In genomic region chr12:72085329-72086165, GRCm38 (mm10) we compare ENCODE assay signal across 8 mouse cellular contexts. TPM values are rescaled to one million over a fixed set of nuclear protein-coding genes. Genes with fewer than 3 reads are reported as not detected.
DNase-seq lines count a peak whose midpoint lies in the region; ATAC-seq and TF ChIP-seq lines count a peak whose summit lies in the region.

Gene L3hypdh (minus strand): TSS chr12:72085439.
Gene Jkamp (plus strand): TSS chr12:72085589.

- ATAC-seq in Patski = peak; percentile 94
- ATAC-seq in hindbrain, embryonic 13.5 days (ENCODE audit: low FRiP score) = peak; percentile 97

- peak within 1 kb of the TSS; percentile 84 for H3K4me2 ChIP-seq in hindbrain, embryonic 13.5 days

- TF ChIP-seq CTCF in Patski (IDR thresholded peaks at IDR 0.05) = no peak

- H3K9me3 ChIP-seq in hindbrain, embryonic 13.5 days = no peaks in the 10 kb centered on the region

- H3K36me3 ChIP-seq in hindbrain, embryonic 13.5 days = peaks cover 7% of the 10 kb centered on the region

- peak; percentile 97 for DNase-seq in Patski (ENCODE audit: low read depth, low spot score)
- DNase-seq in cerebellum, postnatal 14 days = peak; percentile 98 to 99
- DNase-seq in frontal cortex, postnatal 14 days (ENCODE audit: low spot score in 2 of 2) = peak; percentile 98 to 99
- DNase-seq in layer of hippocampus, postnatal 25 days (ENCODE audit: extremely low spot score in 1 of 2, low spot score in 1 of 2) = peak; percentile 95
- DNase-seq in lung, postnatal 25 days (ENCODE audit: low spot score) = peak; percentile 100
- DNase-seq in retina, embryonic 14.5 days (ENCODE audit: low spot score) = peak; percentile 100
- DNase-seq in thymus, postnatal 4 days = peak; percentile 100

- 2% methylated on average over 59 of the region's 60 CpGs for WGBS in hindbrain, embryonic 13.5 days

- POLR2A ChIA-PET in Patski (lab: Charles Lee) = interaction anchor here (0.6 kb wide), 1 partner anchor 15 kb away, joined by 3 read pairs; no protein-coding TSS in a partner anchor

- CTCF ChIA-PET in Patski (lab: Charles Lee) = no interaction called here

- in situ Hi-C loops in Patski (cut with MboI; ENCODE audit: low pct_unique_long_range_greater_than_20kb) = no loop called here

- no peaks in the 10 kb centered on the region for H3K27me3 ChIP-seq in Patski
- H3K27me3 ChIP-seq in hindbrain, embryonic 13.5 days = no peaks in the 10 kb centered on the region

- H3K27ac ChIP-seq in hindbrain, embryonic 13.5 days = peak within 1 kb of the TSS; percentile 98

- peak within 1 kb of the TSS; percentile 64 for H3K4me3 ChIP-seq in hindbrain, embryonic 13.5 days

- peak within 1 kb of the TSS; percentile 85 for H3K9ac ChIP-seq in hindbrain, embryonic 13.5 days

- peaks cover 57% of the 10 kb centered on the region for H3K4me1 ChIP-seq in hindbrain, embryonic 13.5 days (replicated peaks)

RNA-seq across cellular contexts. Expression of gene L3hypdh, which starts in this region (rescaled TPM):
- polyA plus RNA-seq in Patski (2021) = 12.7 TPM
- 9.9 and 10.5 TPM in 2 replicates for polyA plus RNA-seq in hindbrain, embryonic 13.5 days (2015; fragmentation: Nextera tagmentation; extraction: Ambion mirVana)
- 1 to 10 TPM; 3.7 to 4.1 TPM for total RNA-seq in layer of hippocampus, postnatal 25 days (2021)

RNA-seq across cellular contexts. Expression of gene Jkamp, which starts in this region (rescaled TPM):
- polyA plus RNA-seq in Patski (2021) = 56.2 TPM
- polyA plus RNA-seq in hindbrain, embryonic 13.5 days (2015; fragmentation: Nextera tagmentation; extraction: Ambion mirVana) = 126 and 129 TPM in 2 replicates
- 10 to 100 TPM; 51.0 to 52.6 TPM for total RNA-seq in layer of hippocampus, postnatal 25 days (2021)

Comparison
In these comparisons a context has a peak if more than half of its experiments do, and no peak if none do; other contexts are left out.
1. Peak in every context shown above with its lines: DNase-seq, ATAC-seq, H3K4me3 ChIP-seq and H3K27ac ChIP-seq.